Mouse (Mus musculus) kidney, adult 10 weeks (tissue): ENCODE results near the gene Elavl3. TPM values are rescaled to one million over a fixed set of nuclear protein-coding genes. Genes with fewer than 3 reads are reported as not detected.

Experiments used
- polyA plus RNA-seq: library from polyadenylated mRNA; stranded (reverse); fragments of 350-450 nt; fragmentation: Illumina TruSeq; extraction: RNeasy Lipid Tissue Mini Kit (QIAGEN cat#74804); gene quantifications from one replicate; pipeline ENCODE4 v1.2.3, GENCODE M21; 2014; ENCODE audit warnings: low read depth, low replicate concordance

Gene Elavl3
- polyA plus RNA-seq, result 0.16 TPM

GRCm38 (mm10) chr9:22051958-22052254, at the start of gene Elavl3:
Elavl3 (minus strand) TSS chr9:22052023.

DNA sequence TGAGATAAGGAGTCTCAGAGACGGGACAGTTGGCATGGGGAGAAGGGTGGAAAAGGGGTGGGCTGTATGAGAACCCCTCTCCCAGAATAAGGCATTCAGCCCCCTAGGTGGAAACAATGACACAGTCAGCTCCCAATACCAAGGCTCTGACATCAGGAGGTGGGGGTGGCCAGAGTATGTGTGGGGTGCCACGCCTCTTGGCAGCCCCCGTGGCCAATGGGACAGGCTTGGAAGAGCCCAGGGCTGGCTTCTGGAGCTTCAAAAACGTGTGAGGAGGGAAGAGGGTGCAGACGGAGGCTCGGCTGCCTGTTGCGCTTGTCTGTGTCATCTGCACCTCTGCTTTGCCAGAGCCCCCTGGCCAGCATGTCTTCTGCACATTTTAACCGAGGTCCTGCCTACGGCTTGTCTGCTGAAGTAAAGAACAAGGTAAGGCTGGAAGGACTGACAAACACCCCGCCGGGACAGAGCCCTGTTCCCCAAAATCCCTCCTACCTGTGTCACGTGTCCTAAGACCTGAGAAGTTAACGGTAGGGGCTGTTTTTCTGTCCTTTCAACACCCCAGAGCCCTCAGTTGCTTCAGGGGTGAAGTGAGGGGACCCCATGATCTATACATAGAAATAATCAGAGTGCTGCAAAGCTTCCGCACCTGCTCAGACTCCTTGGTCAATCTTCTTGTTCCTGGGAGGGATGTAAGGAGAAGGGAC, 47.3 kb upstream of the Elavl3 start, which contains the start of gene Cnn1:
Gene Cnn1, plus strand, starts transcription at position 224 of the 704 bp plus-strand sequence.

GRCm38 (mm10) chr9:22085022-22085834, 33.4 kb upstream of the Elavl3 start, which contains the start of gene Ecsit:
Ecsit (minus strand) TSS chr9:22085438.

DNA sequence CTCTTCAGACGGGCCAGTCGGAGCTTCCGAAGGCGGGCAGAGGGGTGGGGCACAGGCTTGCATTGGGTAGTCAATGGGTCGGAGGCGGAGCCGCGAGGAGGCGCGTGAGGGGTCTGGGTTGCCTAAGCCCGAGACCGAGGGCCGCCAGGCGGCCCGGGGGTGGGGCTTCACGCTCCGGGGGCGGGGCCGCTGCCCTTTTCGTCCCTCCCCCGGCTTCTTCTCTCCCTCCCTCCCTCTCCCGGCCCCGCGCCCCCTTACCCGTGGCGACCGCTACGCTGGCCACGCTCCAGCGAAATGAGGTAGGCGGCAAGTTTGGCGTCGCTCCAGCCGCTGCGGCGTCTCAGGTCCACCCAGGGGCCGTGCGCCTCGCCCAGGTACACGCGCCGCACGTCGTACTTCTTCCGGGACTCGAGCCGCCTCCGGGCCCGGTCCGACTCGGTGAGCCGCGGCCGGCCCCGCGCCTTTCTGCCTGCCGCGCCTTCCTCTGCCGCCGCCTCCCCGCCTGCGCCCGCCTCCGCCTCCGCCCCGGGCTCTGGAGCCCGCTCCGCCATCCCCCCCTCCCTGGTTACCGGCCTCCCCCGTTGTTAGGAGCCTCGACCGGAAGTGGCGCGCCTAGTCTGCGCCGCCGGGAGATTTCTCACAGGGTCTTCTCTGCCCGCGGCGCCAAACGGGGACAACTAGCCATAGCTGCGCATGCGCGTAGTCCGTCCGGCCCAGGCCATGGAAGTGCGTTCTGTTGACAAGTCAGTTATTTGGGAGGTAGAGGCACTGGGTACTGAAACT, 19.2 kb upstream of the Elavl3 start, which contains the start of the genes Gm49318 and Zfp653:
Gene Gm49318, minus strand, starts transcription at position 469 of the 783 bp plus-strand sequence.
Gene Zfp653, minus strand, starts transcription at position 586 of the 783 bp plus-strand sequence.

DNA sequence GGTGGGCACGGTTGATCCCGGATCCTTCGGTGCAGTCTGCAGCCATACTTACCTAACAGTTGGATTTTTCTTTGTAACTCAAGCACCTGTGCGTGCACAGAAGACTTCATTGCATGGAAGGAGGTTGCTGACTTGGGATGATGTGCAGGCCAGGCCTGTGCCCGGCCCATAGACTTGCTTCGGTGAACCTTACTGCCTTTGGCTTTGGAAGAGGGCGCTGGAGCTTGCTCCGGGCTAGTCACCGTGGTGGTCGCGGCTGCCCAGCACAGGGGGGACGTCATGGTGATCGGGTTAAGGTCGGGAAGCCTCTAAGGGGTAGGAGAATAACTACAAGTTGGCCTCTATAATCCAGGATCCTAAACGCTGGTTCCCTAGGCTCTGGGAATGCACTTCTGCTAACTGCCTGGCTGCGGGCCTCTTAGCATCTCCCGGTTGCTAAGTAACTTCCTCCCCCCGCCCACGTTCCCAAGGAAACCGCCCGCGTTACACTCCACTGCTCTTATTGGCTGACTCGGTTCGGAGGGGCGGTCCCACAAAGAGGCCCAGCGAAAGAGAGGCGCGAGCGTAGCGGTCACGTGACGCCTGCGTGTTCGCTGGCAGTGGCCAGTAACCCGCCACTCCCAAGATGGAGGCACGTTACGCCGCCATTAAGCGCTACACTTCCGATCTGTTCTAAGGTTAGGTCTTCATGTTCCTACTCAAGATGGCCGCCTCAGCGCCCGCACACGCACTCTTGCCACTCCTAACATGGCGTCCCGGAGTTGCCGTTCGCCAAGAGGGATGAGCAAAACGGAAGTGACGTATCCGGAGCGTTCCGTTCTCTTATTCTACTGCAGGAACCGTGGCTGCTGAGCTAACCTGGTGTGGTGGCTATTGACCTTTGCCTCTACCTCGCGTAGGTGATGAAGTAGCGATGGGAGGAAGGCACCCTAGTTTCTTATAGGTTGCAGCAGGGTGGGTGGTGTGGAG, 49.3 kb downstream of the Elavl3 start, which contains the start of the genes Ccdc151 and Prkcsh:
Gene Ccdc151, minus strand, starts transcription at position 441 of the 969 bp plus-strand sequence.
Gene Prkcsh, plus strand, starts transcription at position 613 of the 969 bp plus-strand sequence.

GRCm38 (mm10) chr9:21989230-21990110, 62.4 kb downstream of the Elavl3 start, which contains the start of gene Rgl3:
Rgl3 (minus strand) TSS chr9:21989446.

Other genes with a start within 250 kb of the Elavl3 start
- not detected for gene Angptl8, start 216.5 kb downstream of the Elavl3 start, polyA plus RNA-seq
- 3.0 TPM for gene Dock6, start 199.4 kb downstream of the Elavl3 start, polyA plus RNA-seq
- 1.9 TPM for gene Rab3d, start 133.8 kb downstream of the Elavl3 start, polyA plus RNA-seq
- gene Ccdc159, start 124.6 kb downstream of the Elavl3 start, polyA plus RNA-seq, result not detected
- 0.97 TPM for gene Tmem205, start 124.5 kb downstream of the Elavl3 start, polyA plus RNA-seq
- not detected for gene Plppr2, start 115.0 kb downstream of the Elavl3 start, polyA plus RNA-seq
- 6.1 TPM for gene Swsap1, start 96.3 kb downstream of the Elavl3 start, polyA plus RNA-seq
- not detected for gene Epor, start 88.5 kb downstream of the Elavl3 start, polyA plus RNA-seq
- 2.5 TPM for gene Rgl3, start 62.6 kb downstream of the Elavl3 start, polyA plus RNA-seq
- gene Ccdc151, start 49.4 kb downstream of the Elavl3 start, polyA plus RNA-seq, result not detected
- 7.0 TPM for gene Prkcsh, start 49.2 kb downstream of the Elavl3 start, polyA plus RNA-seq
- gene Gm49318, start 19.2 kb upstream of the Elavl3 start, polyA plus RNA-seq, result not detected
- 0.16 TPM for gene Zfp653, start 19.4 kb upstream of the Elavl3 start, polyA plus RNA-seq
- gene Ecsit, start 33.4 kb upstream of the Elavl3 start, polyA plus RNA-seq, result 8.3 TPM
- 5.1 TPM for gene Cnn1, start 47.2 kb upstream of the Elavl3 start, polyA plus RNA-seq
- 7.7 TPM for gene Elof1, start 65.1 kb upstream of the Elavl3 start, polyA plus RNA-seq
- 3.6 TPM for gene Acp5, start 83.7 kb upstream of the Elavl3 start, polyA plus RNA-seq
- 4.6 TPM for gene Pigyl, start 104.8 kb upstream of the Elavl3 start, polyA plus RNA-seq
- 0.20 TPM for gene Zfp872, start 136.1 kb upstream of the Elavl3 start, polyA plus RNA-seq
- 66.2 TPM for gene Zfp809, start 173.7 kb upstream of the Elavl3 start, polyA plus RNA-seq
- 0.97 TPM for gene Zfp599, start 207.9 kb upstream of the Elavl3 start, polyA plus RNA-seq